Mouse (Mus musculus) heart, postnatal 10 days (tissue): ENCODE measurements around the gene Dppa4. TPM values are rescaled to one million over a fixed set of nuclear protein-coding genes. Genes with fewer than 3 reads are reported as not detected.

Experiments
- DNase-seq, 2 experiments: peaks; one replicate each; pipeline ENCODE4 v3.0.0; 2021
- intact Hi-C: fragments of 180-260 bp; cut with DNase I; formaldehyde crosslinking; loops from one replicate; pipeline ENCODE4 v1.15.1; 2025
- total RNA-seq, 2 experiments: library from RNA; stranded (reverse); gene quantifications; 2 replicates each; pipeline ENCODE4 v1.2.3; 2021

Gene Dppa4
- total RNA-seq, 2 experiments from 2014 or later, result not detected

- intact Hi-C loops, result no loop called here
- DNase-seq, result no peak
Measured at GRCm38 (mm10) chr16:48323602-48324345, 40.2 kb downstream of the Dppa4 start.

- no peak for DNase-seq
- intact Hi-C loops, result no loop called here
Measured at GRCm38 (mm10) chr16:48326903-48327302, 43.4 kb downstream of the Dppa4 start.

- intact Hi-C loops, result no loop called here
- no peak for DNase-seq
Measured at GRCm38 (mm10) chr16:48328420-48328819, 44.9 kb downstream of the Dppa4 start.

GRCm38 (mm10) chr16:48331822-48332221 is 48.3 kb downstream of the Dppa4 start:
- no peak for DNase-seq
- intact Hi-C loops, result no loop called here

GRCm38 (mm10) chr16:48335326-48335725 is 51.8 kb downstream of the Dppa4 start:
- DNase-seq, result no peak
- intact Hi-C loops, result no loop called here

Other genes with a start within 250 kb of the Dppa4 start
- gene Dppa2, start 20.2 kb downstream of the Dppa4 start, total RNA-seq, result not detected
- gene Gm5485, start 128.7 kb downstream of the Dppa4 start, total RNA-seq, result not detected
- under 1 TPM in 1 of 2 experiments, not detected in 1; 0.19 TPM for gene Morc1, start 147.5 kb downstream of the Dppa4 start, total RNA-seq